Mouse (Mus musculus) CH12.LX (cell line): ENCODE data around the gene Traf5. TPM values are rescaled to one million over a fixed set of nuclear protein-coding genes. Genes with fewer than 3 reads are reported as not detected.

Experiments used
- DNase-seq: peaks from one replicate; pipeline ENCODE4 v3.0.0-alpha.2; 2013; ENCODE audit errors: extremely low read depth
- H3K27ac ChIP-seq: 2 replicates; pipeline ENCODE4 v1.5.1; 2012; ENCODE audit warnings: low read depth, mild to moderate bottlenecking, control low read depth, moderate library complexity; ENCODE audit not compliant: insufficient read depth
- H3K27me3 ChIP-seq: replicated peaks from 2 replicates; pipeline ENCODE3; 2012; ENCODE audit warnings: inconsistent platforms
- H3K36me3 ChIP-seq, 2 experiments: replicated peaks in 1 of 2; 2 replicates each; pipeline versions ENCODE3 to v1.6.1; 2012; ENCODE audit warnings: inconsistent platforms in 1 of 2, low read length in 1 of 2, mild to moderate bottlenecking in 1 of 2, mixed read lengths in 1 of 2, moderate library complexity in 1 of 2; ENCODE audit not compliant: control insufficient read depth in 1 of 2, insufficient read depth in 1 of 2
- H3K4me1 ChIP-seq, 2 experiments: 2 replicates each; pipeline ENCODE4 v1.6.1; 2012; ENCODE audit warnings: inconsistent platforms in 1 of 2, moderate library complexity in 1 of 2; ENCODE audit not compliant: insufficient read depth in 2 of 2, control insufficient read depth in 1 of 2
- H3K4me2 ChIP-seq: 2 replicates; pipeline ENCODE4 v1.6.1; 2012; ENCODE audit warnings: low read depth, mild to moderate bottlenecking, control low read depth; ENCODE audit not compliant: poor library complexity, insufficient read depth, severe bottlenecking
- H3K4me3 ChIP-seq, 3 experiments: fragments of 150-350 bp in 1 of 3; sonication (generic) in 1 of 3; replicated peaks in 1 of 3; 2 replicates each; pipeline versions ENCODE3 to v1.5.1; 2011 to 2012; ENCODE audit warnings: low read depth in 2 of 3, low read length in 2 of 3, mild to moderate bottlenecking in 2 of 3, moderate library complexity in 2 of 3, control low read depth in 1 of 3, improper control_type of control experiment in 1 of 3, inconsistent platforms in 1 of 3, mixed read lengths in 1 of 3; ENCODE audit not compliant: poor library complexity in 1 of 3
- H3K79me2 ChIP-seq: replicated peaks from 2 replicates; pipeline ENCODE4 v1.6.1; 2012; ENCODE audit warnings: mild to moderate bottlenecking, moderate library complexity; ENCODE audit not compliant: control insufficient read depth, poor library complexity, insufficient read depth, severe bottlenecking; ENCODE audit errors: extremely low read depth
- H3K9ac ChIP-seq: 2 replicates; pipeline ENCODE4 v1.6.1; 2012; ENCODE audit warnings: low read depth, mild to moderate bottlenecking, control low read depth, moderate library complexity; ENCODE audit not compliant: insufficient read depth
- H3K9me3 ChIP-seq: replicated peaks from 2 replicates; pipeline ENCODE3; 2012; ENCODE audit warnings: low read length, inconsistent platforms, mixed read lengths
- BHLHE40 ChIP-seq: IDR thresholded peaks from 2 replicates; pipeline ENCODE4 v1.6.1; 2011; ENCODE audit warnings: mild to moderate bottlenecking, low read depth, low read length, improper control_type of control experiment
- E2F4 ChIP-seq: IDR thresholded peaks from 2 replicates; pipeline ENCODE4 v1.6.1; 2011; ENCODE audit warnings: low read depth, low read length, improper control_type of control experiment; ENCODE audit not compliant: insufficient replicate concordance
- ELF1 ChIP-seq: IDR thresholded peaks from 2 replicates; pipeline ENCODE4 v1.6.1; 2014; ENCODE audit warnings: low read depth, mild to moderate bottlenecking, inconsistent platforms, low read length, improper control_type of control experiment
- GABPA ChIP-seq: IDR thresholded peaks from 2 replicates; pipeline ENCODE4 v1.6.1; 2012; ENCODE audit warnings: low read depth, low read length, improper control_type of control experiment, inconsistent platforms; ENCODE audit not compliant: insufficient replicate concordance
- KAT2A ChIP-seq: IDR thresholded peaks from 2 replicates; pipeline ENCODE4 v1.6.1; 2012; ENCODE audit warnings: low read length, improper control_type of control experiment, inconsistent platforms; ENCODE audit not compliant: insufficient replicate concordance
- MAZ ChIP-seq: IDR thresholded peaks from 2 replicates; pipeline ENCODE4 v1.6.1; 2012; ENCODE audit warnings: low read depth, mild to moderate bottlenecking, inconsistent platforms, low read length, improper control_type of control experiment, moderate library complexity
- MYC ChIP-seq: IDR thresholded peaks from 2 replicates; pipeline ENCODE4 v1.6.1; 2011; ENCODE audit warnings: low read depth, mild to moderate bottlenecking, improper control_type of control experiment, low read length
- PAX5 ChIP-seq: IDR thresholded peaks from 2 replicates; pipeline ENCODE4 v1.6.1; 2012; ENCODE audit warnings: low read length, inconsistent platforms, mixed read lengths
- POLR2A ChIP-seq: IDR thresholded peaks from 2 replicates; pipeline ENCODE4 v1.6.1; 2011; ENCODE audit warnings: low read depth, mild to moderate bottlenecking, improper control_type of control experiment, low read length
- POLR2AphosphoS2 ChIP-seq: IDR thresholded peaks from 2 replicates; pipeline ENCODE4 v1.6.1; 2011; ENCODE audit warnings: low read depth, low read length, improper control_type of control experiment
- RCOR1 ChIP-seq: conservative IDR thresholded peaks from 2 replicates; pipeline ENCODE4 v1.6.1; 2012; ENCODE audit warnings: low read depth, mild to moderate bottlenecking, inconsistent platforms, low read length, improper control_type of control experiment
- SIN3A ChIP-seq: IDR thresholded peaks from 2 replicates; pipeline ENCODE4 v1.6.1; 2012; ENCODE audit warnings: low read length, improper control_type of control experiment, inconsistent platforms
- TBP ChIP-seq: conservative IDR thresholded peaks from 2 replicates; pipeline ENCODE4 v1.6.1; 2011; ENCODE audit warnings: low read depth, low read length, improper control_type of control experiment
- UBTF ChIP-seq: IDR thresholded peaks from 2 replicates; pipeline ENCODE4 v1.6.1; 2012; ENCODE audit warnings: low read depth, mild to moderate bottlenecking, inconsistent platforms, low read length, improper control_type of control experiment, moderate library complexity
- ZKSCAN1 ChIP-seq: IDR thresholded peaks from 2 replicates; pipeline ENCODE4 v1.6.1; 2012; ENCODE audit warnings: low read depth, inconsistent platforms, low read length, improper control_type of control experiment, borderline replicate concordance
- dilution Hi-C: fragments of 300-500 bp; cut with MboI; formaldehyde crosslinking; loops from 2 replicates; pipeline ENCODE4 v1.14.3; 2020; ENCODE audit warnings: low sequenced_read_pairs; ENCODE audit not compliant: extremely low pct_unique_long_range_greater_than_20kb, extremely low pct_ligation_motif_present
- in situ Hi-C: fragments of 300-500 bp; cut with MboI; formaldehyde crosslinking; loops from 3 replicates; pipeline ENCODE4 v1.14.3; 2019; ENCODE audit warnings: low sequenced_read_pairs, low pct_ligation_motif_present, low pct_unique_long_range_greater_than_20kb, mixed read lengths
- polyA plus RNA-seq: library from polyadenylated mRNA; unstranded; fragments of >175 nt; gene quantifications from 2 replicates; pipeline ENCODE4 v1.2.1, GENCODE M21; 2012; ENCODE audit warnings: low read depth; ENCODE audit not compliant: insufficient read length
- total RNA-seq, 2 experiments: library from RNA; depleted of rRNA; stranded (reverse); fragments of 300-350 nt in 1 of 2; fragments of >200 nt in 1 of 2; gene quantifications; 2 replicates each; pipeline ENCODE4 v1.2.3; 2012 to 2014

Gene Traf5
- total and polyA plus RNA-seq, 3 experiments = 21.3 to 38.7 (median 32.3) TPM

- Histone ChIP-seq H3K4me2 (0 out of 2 replicates have a peak overlapping the region, but pooled peaks have one; percentile 8), H3K27ac (peak overlapping the region; percentile 10; the same call in 1 of the 2 replicates), H3K27me3 (no peaks in the 10 kb centered on the region), H3K36me3 (peaks cover 13 to 60% of the 10 kb centered on the region in 2 experiments), H3K9me3 (peaks cover 21% of the 10 kb centered on the region), H3K4me1 (peaks cover 21 to 66% of the 10 kb centered on the region in 2 experiments), H3K79me2 (no peaks in the 10 kb centered on the region), H3K4me3 (no peak overlapping the region), H3K9ac (no peak overlapping the region)
- in situ Hi-C loops (no loop called here), dilution Hi-C loops (no loop called here)
- DNase-seq = peak; percentile 85
- no peak for TF ChIP-seq BHLHE40
- TF ChIP-seq POLR2AphosphoS2 = no peak
- no peak for TF ChIP-seq MYC
- no peak for TF ChIP-seq GABPA
- 0 out of 2 replicates have a peak, but pooled peaks have one; percentile 38 for TF ChIP-seq POLR2A
- TF ChIP-seq KAT2A = no peak
- 0 out of 2 replicates have a peak, but pooled peaks have one; percentile 49 for TF ChIP-seq TBP
- 0 out of 2 replicates have a peak, but pooled peaks have one; percentile 5 for TF ChIP-seq SIN3A
- peak; percentile 70; the same call in 1 of the 2 replicates for TF ChIP-seq UBTF
- TF ChIP-seq PAX5 = no peak
- no peak for TF ChIP-seq ZKSCAN1
- TF ChIP-seq MAZ = no peak
- no peak for TF ChIP-seq RCOR1
- TF ChIP-seq E2F4 = no peak
- TF ChIP-seq ELF1 = peak; percentile 33; the same call in 1 of the 2 replicates
Observed at GRCm38 (mm10) chr1:192078406-192078805, 14.0 kb downstream of the Traf5 start.

GRCm38 (mm10) chr1:192076796-192077535, 15.4 kb downstream of the Traf5 start:
- dilution Hi-C loops = no loop called here
- no peak for DNase-seq
- no peak for TF ChIP-seq POLR2A
- no peak for TF ChIP-seq PAX5
- TF ChIP-seq UBTF = no peak
- TF ChIP-seq MAZ = no peak
- H3K9me3 ChIP-seq = peaks cover 13% of the 10 kb centered on the region
- no peak overlapping the region for H3K27ac ChIP-seq
- in situ Hi-C loops = no loop called here
- H3K4me3 ChIP-seq = no peak overlapping the region
- H3K27me3 ChIP-seq = no peaks in the 10 kb centered on the region
- no peaks in the 10 kb centered on the region for H3K79me2 ChIP-seq
- peaks cover 21 to 69% of the 10 kb centered on the region in 2 experiments for H3K4me1 ChIP-seq
- H3K36me3 ChIP-seq = peaks cover 11 to 58% of the 10 kb centered on the region in 2 experiments
- no peak overlapping the region for H3K9ac ChIP-seq
- no peak overlapping the region for H3K4me2 ChIP-seq
